Mouse (Mus musculus) lung, adult 2 months (tissue): ENCODE data around the gene Sco2.

Source experiments
- CTCF ChIP-seq: fragments of 200-500 bp; IDR thresholded peaks from 2 replicates; pipeline ENCODE4 v1.5.1; 2011; ENCODE audit warnings: mild to moderate bottlenecking, low read length, control low read depth; ENCODE audit not compliant: insufficient read depth
- POLR2A ChIP-seq: fragments of 200-500 bp; IDR thresholded peaks from 2 replicates; pipeline ENCODE4 v1.6.1; 2011; ENCODE audit warnings: low read depth, mild to moderate bottlenecking, control low read depth, low read length, borderline replicate concordance; ENCODE audit errors: extremely low read depth

- TF ChIP-seq CTCF (no peak), POLR2A (no peak)
Observed at GRCm38 (mm10) chr15:89334271-89334670, 39.4 kb downstream of the Sco2 start, which contains the start of gene Miox.
